Mouse (Mus musculus) megakaryocyte progenitor cell, adult 5-6 weeks (primary cell): ENCODE data around the gene Rnf25. TPM values are rescaled to one million over a fixed set of nuclear protein-coding genes. Genes with fewer than 3 reads are reported as not detected.

Source experiments
- ATAC-seq: replicated peaks from 2 replicates; pipeline ENCODE4 v1.8.0; 2016; ENCODE audit warnings: mild to moderate bottlenecking, moderate TSS enrichment, inconsistent platforms; ENCODE audit not compliant: poor library complexity
- total RNA-seq, 2 experiments: library from RNA; stranded (forward) in 1 of 2; stranded (reverse) in 1 of 2; fragments of 157-497, 149-512 nt in 1 of 2; fragments of 200-1000 nt in 1 of 2; gene quantifications; 2 replicates each; pipeline versions ENCODE4 v1.2.3 to v1.2.4; 2015 to 2017

Gene Rnf25
- 16.3 and 16.7 TPM in 2 replicates for total RNA-seq (2015)
- total RNA-seq (2017) = 24.3 and 43.2 TPM in 2 replicates

DNA sequence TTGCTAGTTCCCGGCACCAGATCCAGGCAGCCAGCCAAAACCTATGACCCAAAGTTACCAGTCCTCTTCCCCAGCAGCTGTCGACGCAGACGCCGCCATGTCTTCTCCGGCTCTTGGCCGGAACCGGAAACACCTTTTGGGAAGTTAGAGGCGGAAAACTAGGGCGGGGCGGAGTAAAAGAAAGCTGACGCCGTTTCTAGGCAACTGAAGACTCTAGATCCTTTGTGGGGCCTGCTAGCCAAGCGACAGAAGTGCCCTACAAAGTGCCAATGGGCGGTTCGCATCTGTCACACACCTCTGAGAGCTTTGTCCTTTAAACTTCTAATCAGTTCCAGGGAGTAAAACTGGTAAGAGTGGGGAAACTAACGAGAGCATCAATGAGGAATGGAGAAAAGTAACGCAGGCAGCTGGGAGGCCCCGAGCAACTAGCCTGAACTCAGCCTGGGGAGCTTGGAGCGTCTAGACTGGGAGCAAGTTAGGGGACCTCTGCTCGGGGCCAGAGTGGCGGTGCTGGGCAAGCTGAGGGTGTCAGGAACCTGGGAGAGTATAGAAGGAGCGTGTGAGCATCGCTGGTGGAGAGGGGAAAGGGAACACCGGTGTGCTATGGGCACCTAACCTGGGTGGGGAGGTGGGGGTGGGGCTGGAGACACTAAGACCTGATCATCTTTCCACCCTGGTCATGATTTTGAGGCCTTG, at the start of gene Rnf25, which contains the start of gene Stk36:
TSS of gene Rnf25 (minus strand) at position 131 of the 696 bp plus-strand sequence.
TSS of gene Stk36 (plus strand) at position 179 of the 696 bp plus-strand sequence.
- peak; percentile 98 for ATAC-seq

DNA sequence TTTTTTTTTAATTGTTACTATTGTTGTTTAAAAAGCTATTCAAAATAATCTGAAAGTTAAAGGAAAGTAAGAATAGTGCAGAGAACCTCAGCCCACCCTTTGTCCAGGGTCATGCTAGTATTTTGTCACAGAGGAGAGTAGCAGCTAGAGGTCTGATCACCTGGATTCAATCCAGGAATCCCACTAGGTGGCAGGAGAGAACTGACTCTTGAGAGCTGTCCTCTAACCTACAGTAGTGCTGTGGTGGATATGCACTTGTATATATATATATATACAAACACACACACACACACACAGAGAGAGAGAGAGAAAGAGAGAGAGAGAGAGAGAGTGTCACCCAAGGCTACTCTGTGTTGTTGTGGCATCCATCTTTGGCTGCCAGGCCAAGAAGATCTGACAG, 42.7 kb upstream of the Rnf25 start:
- ATAC-seq = no peak

GRCm38 (mm10) chr1:74643524-74643923, 42.3 kb upstream of the Rnf25 start:
- ATAC-seq = no peak

GRCm38 (mm10) chr1:74632734-74633133, 31.5 kb upstream of the Rnf25 start:
- ATAC-seq = peak; percentile 52; the same call in 1 of the 2 replicates

- ATAC-seq = no peak
Observed at GRCm38 (mm10) chr1:74628001-74628400, 26.8 kb upstream of the Rnf25 start.

- no peak for ATAC-seq
Observed at GRCm38 (mm10) chr1:74626076-74626475, 24.9 kb upstream of the Rnf25 start.

- ATAC-seq = no peak
Observed at GRCm38 (mm10) chr1:74624183-74624582, 23.0 kb upstream of the Rnf25 start.

GRCm38 (mm10) chr1:74600501-74601266, 513 bp downstream of the Rnf25 start:
- peak; percentile 57 for ATAC-seq

- peak; percentile 87 for ATAC-seq
Observed at GRCm38 (mm10) chr1:74594434-74594833, 6.8 kb downstream of the Rnf25 start.

DNA sequence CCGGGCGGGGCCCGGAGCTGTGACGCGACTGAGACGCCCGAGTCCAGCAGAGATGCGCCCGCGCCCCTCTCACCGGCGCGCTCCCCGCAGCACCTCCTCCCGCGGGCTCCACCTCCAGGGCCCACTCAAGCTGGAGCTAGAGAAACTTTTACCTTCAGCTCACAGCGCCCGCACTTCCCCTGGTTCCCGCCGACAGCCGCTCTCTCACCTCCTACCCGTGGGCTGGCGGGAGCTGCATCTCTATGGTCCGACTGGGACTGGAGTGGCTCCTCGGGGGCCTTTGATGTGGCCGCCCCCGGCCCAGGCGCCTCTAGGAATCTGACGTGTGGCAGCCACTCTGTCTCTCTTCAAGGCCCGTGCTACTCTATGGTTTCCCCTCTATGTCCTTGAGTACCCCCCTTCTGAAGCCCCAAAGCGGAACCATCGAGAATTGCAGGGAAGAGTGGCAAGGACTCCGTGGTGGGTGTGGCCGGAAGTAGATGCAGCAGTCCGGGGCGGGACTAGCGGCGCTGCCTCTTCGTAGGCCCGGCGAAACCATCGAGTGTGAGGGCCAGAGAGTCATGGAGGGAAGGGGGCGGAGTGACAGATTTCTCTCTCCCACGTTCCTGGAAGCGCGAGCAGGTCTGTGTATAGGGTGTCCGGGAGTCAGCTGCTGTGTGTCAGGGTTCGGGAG, 13.3 kb downstream of the Rnf25 start, which contains the start of the genes Zfp142 and Bcs1l:
TSS of gene Zfp142 (minus strand) at position 474 of the 673 bp plus-strand sequence.
TSS of gene Bcs1l (plus strand) at position 517 of the 673 bp plus-strand sequence.
- peak; percentile 91 for ATAC-seq

GRCm38 (mm10) chr1:74587233-74587772, 13.9 kb downstream of the Rnf25 start:
- ATAC-seq = no peak

DNA sequence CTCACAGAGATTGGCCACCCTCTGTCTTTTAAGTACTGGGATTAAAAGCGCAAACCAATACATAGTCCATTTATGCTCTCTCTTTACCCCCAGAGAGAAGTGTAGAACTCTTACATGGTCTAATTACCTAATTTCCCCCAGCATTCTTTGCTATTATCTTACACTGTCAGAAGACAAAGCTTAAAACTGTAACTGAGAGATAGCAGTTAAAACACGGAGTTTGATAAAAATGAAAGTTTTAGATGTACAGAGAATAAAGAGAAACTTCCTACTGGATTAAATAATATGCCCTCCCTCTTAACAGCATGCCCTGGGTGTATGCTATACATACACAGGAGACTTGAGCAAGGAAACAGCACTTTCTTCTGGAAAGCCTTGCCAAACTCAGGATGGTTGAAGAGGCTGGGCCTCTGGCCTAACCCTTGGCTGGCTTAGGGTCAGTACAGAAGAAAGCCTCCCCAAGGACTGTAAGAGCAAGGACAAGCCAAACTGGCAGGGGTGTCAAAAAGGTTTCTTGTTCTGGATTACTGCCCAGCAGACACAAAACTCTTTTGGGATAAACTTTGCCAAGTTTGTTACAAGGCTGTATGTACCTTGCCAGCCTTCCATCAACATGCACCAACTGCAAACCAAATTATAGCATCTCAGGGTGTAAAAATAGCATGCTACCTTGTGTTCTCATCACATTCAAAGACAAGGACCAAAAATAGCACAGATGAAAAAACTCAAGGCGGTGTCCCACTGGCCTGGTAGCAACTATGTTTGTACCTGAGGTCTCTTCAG, 16.4 kb downstream of the Rnf25 start:
- ATAC-seq = peak; percentile 10; the same call in 1 of the 2 replicates

DNA sequence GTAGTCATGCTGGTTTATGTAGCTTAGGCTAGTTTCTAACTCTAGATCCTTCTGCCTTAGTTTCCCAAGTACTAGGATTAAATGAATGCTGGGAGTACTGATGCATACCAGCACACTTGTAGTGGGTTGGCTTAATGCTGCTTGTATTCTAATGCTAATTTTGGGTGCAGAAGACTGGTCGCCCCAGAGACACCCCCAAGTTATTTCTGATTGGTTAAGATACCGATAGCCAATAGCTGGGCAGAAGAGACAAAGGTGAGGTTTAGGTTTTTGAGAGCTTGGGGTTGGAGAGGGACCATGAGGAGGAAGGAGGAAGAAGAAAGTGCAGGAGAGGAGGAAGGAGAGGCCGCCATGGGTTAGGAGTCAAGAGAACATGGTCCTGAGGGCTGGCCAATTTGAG, 18.6 kb downstream of the Rnf25 start:
- no peak for ATAC-seq

DNA sequence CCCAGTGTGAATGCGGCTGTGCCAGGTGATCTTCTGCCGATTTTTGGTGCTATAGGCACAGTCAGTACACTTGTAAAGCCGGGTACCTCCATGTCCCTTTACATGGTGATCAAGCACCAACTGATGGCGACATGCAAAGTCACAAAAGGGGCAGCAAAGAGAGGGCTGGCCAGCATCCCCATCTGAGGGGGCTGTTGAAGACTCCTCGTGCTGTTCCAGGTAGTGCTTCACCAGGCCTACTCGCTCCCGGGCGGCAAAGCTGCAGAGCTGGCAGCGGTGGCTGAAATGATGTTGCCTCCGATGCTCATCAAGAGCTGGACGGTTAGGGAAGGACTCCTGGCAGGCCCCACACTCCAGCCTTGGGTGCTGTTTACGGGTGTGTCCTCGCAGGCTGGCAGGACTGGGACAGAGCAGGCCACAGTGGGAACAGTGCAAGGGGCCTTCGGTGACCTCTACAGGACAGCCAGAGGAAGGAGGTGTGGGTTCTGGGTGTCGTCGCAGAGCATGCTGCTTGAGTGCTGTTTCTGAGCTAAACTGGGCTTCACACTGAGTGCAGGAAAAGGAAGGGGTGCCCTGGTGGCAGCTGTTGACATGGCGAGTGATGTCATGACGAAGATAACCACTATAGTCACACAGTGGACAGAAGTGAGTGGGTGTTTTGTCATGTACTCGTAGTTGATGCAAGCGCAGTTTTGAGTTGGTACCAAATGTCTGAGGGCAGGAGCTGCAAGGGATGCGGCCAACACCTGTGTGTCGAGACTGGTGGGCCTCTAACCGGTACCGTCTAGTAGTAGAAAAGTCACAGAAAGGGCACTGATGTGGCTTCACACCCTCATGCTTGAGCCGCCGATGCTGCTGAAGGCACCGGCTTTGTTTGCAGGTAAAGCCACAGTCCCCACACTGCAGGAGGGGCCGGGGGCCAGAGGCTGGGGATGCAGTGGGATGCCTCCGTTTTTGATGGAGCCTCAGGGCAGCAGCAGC, 31.2 kb downstream of the Rnf25 start:
- ATAC-seq = 0 out of 2 replicates have a peak, but pooled peaks have one; percentile 42

- ATAC-seq = peak; percentile 71
Observed at GRCm38 (mm10) chr1:74565834-74566233, 35.4 kb downstream of the Rnf25 start.

GRCm38 (mm10) chr1:74559061-74559460, 42.1 kb downstream of the Rnf25 start:
- 0 out of 2 replicates have a peak, but pooled peaks have one; percentile 39 for ATAC-seq

DNA sequence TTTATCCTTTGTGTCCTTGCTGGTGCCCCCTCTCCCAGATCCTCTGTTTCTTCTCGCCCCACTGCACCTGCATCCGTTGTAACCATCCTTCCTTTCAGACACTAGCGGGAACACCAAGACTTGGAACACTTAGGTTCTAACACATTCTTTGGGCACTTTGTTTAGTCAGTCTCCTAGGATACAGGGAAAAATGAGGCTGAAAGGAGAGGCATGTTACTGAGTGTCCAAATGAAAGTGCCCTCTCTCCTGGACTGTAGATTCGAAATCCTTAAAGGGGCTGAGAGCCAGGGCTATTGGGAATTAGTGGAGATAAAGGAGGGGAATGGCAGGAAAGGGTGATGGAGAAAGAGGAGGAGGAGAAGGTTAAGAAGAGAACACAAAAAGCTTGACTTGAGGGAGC, 57.0 kb downstream of the Rnf25 start, which contains the start of gene Usp37:
TSS of gene Usp37 (minus strand) at position 101 of the 400 bp plus-strand sequence.
- no peak for ATAC-seq
